Mouse (Mus musculus) lung, postnatal 25 days (tissue): ENCODE data around the gene Ddx43.
"Not testable (repeated sequence)": the region's sequence is repeated elsewhere in the genome, so short reads cannot be mapped to it uniquely, and the experiment has no call there.

ENCODE experiments used
- DNase-seq: peaks from one replicate; pipeline ENCODE4 v3.0.0; 2022; ENCODE audit warnings: low spot score

Ddx43 gene

DNA sequence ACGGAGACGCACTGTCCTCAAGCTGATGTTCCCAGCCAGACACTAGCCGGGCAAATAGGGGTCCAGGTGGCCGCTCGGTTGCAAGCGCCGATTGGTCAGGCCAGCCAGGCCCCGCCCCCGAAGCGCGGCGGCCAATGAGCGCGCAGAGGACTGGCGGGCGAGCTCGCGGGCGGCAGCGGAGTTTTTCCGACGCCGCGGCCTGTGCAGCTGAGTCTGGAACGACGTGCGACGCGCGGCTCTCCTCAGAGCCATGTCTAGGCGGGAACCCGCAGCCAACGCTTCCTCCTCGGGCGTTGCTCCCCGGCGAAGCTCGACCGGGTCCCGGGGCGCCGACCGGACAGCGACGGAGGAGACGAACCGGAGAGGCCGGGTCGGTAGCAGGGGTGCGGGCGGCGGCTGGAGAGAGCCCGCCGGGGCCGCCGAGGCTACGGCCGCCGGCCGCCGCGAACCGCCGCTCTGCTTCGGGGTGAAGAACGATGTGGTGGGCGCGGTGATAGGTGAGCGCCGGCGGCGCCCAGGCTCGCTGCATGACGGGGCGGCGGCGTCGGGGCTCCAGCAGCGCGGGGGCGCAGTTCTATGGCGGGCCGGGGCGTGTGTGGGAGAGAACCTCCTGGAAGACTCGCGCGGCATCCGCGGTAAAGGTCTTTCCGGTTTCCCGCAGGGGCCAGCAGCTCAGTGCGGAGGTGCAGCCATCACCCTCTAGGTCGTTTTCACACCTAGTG lies at the start of gene Ddx43:
TSS of gene Ddx43 (plus strand) at position 148 of the 722 bp plus-strand sequence.
- DNase-seq = peak; percentile 12

DNA sequence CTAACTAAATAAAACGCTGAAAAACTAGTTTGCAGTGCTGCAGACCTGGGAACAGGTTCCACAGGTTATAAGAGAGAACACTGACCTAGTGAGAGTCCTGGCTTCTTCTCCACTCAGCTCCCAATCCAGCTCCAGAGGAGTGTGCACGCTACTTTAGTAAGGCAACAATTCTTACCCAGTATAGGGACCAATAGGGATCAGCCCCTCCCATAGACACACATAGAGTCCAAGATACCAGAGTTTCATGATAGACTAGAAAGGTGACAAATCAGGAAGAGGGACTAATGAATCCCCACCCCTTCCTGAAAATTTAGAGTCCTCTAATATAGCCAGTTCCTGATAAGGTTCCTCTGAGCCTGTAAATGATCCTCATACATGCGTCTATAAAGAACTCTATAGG lies 48.6 kb upstream of the Ddx43 start:
- DNase-seq = peak; percentile 5

DNA sequence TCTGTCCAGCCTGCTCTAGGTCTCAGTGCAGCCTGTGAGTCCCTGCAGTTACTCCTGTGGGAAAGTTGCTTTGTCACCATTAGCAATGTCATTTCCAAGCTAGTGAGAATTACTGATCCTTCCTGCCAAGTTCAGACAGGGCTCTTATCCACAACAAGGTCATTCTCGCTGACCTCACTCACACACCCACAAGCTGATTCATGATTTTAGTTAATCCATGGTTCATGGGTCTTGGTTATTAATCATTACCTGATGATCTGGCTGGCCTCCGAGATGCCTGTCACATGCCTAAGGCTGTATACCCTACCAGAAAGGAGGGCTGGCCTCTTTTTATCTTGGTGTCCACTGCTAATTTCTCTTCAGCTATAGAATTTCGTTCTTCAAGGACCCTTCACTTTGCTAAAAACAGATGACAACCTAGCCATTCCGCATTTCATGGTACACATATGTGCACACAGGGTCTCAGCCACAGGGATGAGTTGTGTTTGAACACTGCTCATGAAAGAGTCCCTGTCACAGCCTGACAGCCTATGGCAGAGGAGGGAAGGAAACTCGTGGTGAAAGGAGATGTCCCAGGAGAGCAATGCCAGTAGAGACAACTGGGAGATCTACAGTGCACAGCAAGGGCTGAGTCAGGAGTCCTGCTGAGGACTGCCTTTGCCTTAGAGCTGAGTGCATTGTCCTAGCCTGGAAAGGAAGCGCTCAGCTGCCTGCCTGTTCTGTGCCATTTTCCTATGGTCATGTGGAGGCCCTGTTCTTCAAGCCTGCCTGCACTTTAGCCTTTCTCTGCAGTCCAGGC lies 47.2 kb upstream of the Ddx43 start:
- DNase-seq = not testable (repeated sequence)

DNA sequence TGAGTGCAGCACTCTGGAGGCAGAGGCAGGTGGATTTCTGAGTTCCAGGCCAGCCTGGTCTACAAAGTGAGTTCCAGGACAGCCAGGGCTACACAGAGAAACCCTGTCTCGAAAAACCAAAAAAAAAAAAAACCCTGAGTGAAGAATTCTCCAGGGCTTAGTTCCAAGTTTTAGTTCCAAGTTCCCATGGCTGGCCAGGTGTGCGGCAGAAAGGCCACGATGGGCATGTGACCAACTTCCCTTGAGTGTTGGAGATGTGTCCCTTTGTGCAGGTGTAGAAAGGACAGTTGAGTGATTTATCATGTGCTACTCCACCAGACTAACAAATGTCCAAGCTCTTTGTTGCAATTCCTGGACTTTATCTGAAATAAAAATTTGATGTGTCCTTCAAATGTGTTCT lies 46.4 kb upstream of the Ddx43 start:
- not testable (repeated sequence) for DNase-seq

DNA sequence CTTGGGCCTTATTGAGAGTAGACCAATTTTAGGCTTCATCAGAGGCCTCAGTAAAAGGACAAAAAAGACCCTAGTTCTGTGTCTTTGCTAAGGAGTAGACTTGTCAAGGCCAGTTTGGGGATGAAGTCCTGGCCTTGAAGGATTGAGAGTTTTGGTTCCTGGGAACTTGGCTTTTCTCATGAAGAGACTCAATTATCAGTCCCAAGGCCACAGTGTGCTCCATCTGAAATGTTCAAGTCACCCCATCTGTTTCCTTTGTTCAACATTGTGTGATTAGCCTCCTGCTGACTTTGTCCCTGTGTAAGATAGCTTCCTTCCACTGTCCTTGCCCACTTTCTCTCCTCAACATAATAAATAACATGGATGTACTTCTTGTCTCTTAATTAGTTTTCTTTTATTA lies 45.6 kb upstream of the Ddx43 start:
- not testable (repeated sequence) for DNase-seq

DNA sequence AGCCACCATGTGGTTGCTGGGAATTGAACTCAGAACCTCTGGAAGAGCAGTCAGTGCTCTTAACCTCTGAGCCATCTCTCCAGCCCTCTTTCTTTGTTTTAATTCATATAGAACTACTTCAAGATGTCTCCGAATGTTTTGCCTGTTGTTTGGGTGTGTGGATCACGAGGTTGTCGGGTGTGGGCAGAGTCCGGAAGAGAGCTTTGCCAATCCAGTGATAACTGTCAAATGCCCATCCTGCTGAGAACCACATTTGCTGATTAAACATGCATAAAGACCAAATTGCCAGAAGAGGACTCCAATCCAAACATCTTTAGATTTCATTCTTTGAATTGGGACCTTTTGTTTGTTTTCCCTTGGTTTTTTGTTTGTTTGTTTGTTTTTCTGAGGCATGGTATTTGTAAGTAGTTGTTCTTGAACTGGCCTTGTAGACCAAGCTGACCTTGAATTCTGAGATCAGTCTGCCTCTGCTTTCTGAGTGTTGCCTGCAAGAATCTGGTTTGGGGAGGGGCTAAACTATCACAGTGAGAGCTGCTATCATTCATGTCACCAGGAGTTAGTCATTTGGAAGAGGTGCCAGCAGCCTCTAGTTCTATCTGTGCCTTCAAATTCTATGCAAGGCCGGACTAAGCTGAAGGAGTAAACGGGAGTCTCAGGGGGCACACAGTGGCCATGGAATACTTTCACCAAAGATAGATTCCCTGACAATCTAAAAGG lies 43.9 kb upstream of the Ddx43 start:
- no peak for DNase-seq

DNA sequence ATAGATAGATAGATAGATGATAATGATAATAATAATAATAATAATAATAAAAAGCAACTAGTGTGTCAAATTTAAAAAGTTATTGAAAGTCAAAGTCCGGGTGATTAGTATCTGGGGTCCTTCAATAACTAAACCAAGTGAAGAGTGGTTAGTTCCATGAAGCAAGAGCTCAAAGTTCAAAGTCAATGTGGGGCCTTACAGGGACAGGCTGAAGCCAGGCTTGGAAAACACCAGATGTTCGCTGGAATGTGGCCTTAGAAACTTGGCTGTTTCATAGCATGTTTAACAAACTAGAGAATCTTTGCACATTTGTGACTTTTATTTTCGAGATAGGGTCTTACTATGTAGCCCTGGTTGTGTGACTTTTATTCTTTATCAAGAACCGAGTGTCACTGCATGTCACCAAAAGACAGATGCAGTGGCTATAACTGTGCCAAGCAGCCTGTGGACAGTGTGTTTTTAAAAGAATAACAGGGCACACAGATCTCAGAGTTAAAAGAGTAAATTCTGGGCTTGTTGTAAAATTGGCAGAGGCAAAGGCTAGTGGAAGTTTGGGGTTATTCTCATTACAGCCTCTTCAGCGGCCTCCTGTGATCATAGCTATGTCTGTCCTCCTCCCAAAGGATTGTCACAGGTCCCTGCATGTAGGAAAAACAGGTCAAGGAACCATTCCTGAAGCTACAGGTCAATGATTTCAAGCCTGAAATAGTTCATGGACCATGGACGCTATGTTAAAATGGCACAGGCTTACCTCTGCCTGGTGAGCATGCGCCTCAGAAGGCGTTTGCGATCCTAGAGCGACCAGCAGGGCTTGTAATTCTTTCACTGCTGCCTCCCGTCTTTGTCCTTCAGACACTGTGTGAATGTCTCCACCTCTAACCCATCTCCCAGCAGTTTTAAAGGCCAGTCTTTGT lies 40.7 kb upstream of the Ddx43 start:
- DNase-seq = no peak

DNA sequence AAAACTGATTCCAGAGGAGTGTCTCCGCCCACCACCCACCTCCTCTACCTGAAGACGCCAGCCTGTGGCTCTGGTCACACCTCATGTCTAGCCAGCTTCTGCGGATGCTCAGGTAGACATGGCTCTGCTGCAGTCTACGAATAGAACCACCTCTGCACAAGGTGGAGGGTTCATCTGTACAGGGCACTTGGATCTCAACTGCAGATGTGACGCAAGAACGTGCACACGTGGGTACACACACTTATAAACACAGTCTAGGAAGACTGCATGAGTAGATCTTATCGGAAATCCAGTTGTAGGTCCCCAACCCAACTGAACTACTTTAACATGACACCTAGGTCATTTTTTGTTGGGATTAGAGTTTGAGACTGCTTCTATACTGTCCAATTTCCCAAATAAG lies 40.0 kb upstream of the Ddx43 start, which contains the start of gene Gsta2:
TSS of gene Gsta2 (minus strand) at position 178 of the 400 bp plus-strand sequence.
- no peak for DNase-seq

DNA sequence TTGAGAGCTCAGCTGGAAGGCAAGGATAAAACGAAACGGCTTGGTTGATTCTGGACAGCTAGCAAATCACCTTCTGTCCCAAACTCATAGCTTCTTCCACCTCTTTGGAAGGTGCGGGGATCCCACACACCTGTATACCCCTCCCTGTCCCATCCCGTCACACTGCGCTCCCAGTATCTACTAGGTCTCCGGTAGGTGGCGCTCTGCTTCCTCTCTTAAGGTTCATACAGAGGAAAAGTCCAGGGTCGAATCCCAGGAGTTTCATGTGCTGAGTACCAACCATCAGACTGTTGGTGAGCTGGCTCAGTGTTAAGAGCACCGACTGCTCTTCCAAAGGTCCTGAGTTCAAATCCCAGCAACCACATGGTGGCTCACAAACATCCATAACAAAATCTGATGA lies 37.5 kb upstream of the Ddx43 start:
- peak; percentile 65 for DNase-seq

DNA sequence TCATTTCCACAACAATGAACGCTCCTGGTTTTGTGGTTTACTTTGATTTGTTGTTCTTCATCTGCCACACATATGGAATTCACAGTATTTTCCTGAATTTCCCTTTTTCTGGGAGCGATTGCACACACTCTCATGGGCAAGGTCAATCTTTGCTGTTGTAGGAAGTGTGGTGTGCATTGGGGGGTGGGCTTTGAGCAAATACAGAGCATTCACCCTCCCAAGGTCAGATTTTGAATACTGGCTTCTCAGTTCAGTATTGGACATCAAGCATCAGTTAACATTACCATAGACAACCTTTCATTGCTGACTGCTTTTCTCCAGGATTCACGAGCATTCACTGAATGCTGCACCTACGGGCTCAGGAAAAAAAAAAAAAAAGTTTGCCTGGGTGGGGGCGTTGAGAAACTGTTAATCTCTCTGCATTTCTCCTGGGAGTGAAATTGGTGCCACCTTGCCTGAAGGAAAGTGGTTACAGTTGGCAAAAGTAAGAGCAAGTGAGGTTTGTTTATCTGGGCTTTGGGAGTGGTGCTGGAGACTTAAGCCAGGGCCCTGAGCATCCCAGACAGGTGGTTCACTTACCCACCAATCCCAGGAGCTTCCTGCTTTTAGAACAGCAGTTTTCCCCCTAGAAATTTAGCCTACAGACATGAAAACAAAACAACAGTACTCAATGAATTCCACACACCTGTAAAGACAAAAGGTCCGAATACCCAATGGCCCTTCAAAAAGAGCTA lies 35.7 kb upstream of the Ddx43 start:
- DNase-seq = no peak

DNA sequence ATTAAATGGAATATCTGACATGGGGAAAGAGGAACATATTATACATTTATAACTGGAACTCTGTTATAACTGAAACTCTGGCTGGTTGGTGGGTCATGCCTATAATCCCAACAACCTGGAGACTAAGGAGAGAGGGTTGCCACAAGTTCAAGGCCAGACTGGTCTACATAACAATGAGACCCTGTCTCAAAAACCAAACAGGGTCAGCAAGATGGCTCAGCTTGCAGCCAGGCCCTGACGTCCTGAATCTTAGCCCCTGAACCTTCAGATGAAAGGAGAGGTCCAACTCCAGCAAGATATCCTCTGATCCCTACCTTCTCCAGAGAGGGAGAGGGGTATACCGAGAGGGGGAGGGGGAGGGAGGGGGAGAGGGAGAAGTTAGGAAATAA lies 35.1 kb upstream of the Ddx43 start:
- no peak for DNase-seq

DNA sequence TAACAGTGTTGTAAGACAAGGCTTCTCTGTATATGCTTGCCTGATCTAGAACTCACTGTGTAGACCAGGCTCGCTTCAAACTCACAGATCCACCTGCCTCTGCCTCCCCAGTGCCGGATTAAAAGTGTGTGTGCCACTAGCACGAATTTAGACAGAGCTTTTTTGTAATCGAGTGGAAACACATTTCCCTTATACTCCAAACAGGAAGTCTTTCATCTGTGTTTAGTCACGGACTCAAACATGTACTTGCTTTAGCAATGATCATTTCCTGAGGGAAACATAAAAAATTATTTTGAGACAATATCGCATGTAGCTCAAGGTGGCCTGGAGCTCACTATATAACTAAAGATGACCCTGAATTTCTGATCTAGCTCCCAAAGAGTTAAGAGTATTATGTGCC lies 32.2 kb upstream of the Ddx43 start:
- DNase-seq = no peak

DNA sequence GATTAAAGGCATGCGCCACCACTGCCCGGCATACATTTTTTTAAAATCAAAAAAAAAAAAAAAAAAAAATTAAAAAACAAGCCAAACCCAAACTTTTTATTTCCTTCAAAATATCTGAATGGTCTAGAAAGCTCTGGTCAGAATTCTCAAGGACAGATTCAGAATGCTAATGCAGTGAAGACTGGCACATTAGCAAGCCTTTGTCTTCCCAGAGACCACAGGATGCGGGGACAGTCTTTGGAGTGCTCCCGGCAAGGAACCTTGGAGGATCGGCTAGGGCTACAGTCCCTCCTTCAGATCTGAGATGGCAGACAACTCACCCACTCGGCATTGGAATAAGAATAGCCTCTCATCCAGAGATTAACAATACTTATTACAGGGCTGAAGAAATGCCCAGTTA lies 30.9 kb upstream of the Ddx43 start:
- no peak for DNase-seq

DNA sequence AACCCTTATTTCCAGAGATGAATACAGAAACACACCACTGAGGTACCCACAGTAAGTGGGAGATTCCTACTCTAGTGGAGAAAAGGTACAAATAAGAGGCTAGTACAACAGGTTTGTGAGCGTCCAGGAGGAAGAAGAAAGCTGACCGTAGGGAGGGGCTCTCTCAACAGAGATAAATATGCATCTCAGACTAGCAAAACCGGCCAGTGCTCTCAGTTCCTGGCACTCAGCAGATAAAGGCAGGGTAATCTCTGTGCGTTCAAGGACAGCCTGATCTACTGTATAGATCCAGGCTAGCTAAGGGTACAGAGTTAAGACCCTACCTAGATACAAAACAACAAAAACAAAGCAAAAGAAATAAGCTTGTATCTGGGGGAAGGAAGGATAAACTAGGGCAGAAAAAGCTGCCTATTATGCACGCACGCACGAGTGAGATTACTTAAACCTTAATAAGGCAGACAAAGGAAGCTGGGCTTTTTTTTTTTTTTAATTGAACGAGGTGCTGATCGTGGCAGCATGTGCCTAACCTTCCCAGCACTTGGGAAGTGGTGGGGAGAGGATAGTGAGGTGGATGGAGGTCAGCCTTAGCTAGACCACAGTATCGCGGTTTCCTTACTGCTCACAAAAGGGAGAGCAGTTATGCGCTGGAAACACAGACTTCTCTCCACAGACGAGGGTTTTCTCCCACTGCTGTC lies 29.6 kb upstream of the Ddx43 start:
- no peak for DNase-seq

DNA sequence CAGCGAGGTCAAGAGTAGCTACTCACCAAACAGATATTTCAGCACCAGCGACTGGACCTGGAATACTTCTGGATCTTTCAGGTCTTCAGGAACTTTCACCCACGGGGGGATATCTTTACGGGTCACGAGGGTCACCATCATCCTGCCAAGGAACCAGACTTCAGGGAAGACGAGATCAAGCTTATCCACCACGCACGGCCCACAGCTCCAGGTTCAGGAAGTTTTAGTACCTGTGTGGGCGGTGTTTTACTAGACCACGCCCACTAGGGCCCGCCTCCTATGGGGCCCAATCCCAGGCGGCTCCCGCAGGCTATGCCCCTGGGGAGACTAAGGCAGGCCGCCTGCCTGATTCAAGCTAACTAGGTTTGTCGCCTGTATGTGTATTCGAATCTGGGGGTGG lies 27.6 kb upstream of the Ddx43 start, which contains the start of gene Dppa5a:
TSS of gene Dppa5a (minus strand) at position 219 of the 400 bp plus-strand sequence.
- not testable (repeated sequence) for DNase-seq

DNA sequence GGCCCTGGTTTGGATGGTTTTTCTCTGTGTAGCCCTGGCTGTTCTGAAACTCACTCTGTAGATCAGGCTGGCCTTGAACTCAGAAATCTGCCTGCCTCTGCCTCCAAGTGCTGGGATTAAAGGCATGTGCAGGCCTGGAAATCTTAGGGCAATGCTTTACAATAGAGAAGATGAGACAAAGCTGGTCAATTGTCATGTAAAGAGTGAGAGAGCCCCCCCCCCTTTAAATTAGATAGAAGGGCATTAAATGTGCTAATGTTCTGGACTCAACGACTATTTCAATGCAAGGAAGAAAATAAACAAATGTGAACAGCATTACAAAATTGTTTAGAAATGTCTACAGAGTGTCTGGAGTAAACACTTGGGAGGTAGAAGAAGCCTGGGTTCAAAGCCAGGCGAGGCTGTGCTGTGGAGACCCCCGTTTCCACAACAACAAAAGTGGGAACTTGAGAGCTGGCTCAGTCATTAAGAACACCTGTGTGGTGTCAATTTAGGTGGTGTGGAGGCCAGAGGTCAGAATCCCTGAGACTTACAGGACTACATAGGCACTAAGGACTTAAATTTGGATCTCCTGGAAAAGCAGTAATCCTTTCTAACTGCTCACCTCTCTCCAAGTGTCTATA lies 26.8 kb upstream of the Ddx43 start:
- DNase-seq = no peak

DNA sequence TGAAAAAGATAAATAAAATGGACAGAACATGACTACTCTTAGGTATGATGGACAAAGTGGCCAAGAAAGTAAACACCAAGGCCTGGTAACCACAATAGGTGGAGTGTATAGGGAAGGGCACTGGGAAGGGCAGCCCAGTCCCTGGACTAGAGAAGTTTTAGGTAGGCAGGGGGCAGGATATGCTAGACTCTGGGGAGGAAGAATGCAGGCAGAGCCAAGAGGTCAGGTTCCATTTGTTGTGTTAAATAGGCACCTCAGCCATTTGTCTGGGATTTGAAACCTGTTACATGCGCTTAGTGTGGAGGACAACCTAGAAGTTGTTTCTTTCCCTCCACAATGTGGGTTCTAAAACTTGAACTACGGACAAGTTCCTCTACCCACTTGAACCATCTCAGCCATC lies 26.2 kb upstream of the Ddx43 start:
- DNase-seq = no peak

DNA sequence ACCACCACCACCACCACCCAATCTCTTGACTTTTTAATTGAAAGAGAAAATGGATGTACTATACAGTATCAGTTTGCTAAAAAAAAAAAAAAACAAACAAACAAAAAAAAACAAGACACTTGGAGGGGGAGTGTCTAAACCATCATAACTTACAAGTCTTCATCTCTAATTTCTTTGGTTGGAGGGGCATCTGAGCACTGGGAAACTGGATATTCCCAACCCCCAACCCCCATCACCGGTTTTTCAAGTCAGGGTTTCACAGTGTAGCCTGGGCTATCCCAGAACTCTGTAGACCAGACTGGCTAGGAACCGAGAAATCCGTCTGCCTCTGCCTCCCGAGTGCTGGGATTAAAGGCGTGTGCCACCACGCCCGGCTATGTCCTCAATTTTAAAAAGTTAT lies 25.8 kb upstream of the Ddx43 start:
- no peak for DNase-seq

DNA sequence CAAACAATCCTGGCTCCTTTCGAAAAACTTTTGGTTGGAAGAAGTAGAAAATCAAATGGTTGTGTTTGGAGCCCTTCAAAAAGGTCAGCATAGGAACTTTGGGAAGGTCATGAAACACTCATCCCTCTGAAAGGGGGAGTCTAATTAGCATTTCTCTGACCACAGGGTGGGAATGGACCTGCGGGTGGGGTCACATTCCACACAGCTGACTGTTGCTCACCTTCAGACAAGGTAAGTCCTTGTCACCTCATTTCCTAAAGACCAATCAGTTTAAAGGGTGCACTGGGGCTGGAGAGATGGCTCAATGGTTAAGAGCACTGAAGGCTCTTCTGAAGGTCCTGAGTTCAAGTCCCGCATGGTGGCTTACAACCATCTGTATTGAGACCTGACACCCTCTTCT lies 24.1 kb upstream of the Ddx43 start:
- no peak for DNase-seq
